Mouse (Mus musculus): ENCODE results near the gene Tmtc1. TPM values are rescaled to one million over a fixed set of nuclear protein-coding genes. Genes with fewer than 3 reads are reported as not detected.

Gene Tmtc1
- polyA plus RNA-seq, 1 experiment: not detected

GRCm38 (mm10) chr6:148242304-148242703, 201.9 kb downstream of the Tmtc1 start:
- TF ChIP-seq CTCF (IDR thresholded peaks at IDR 0.05; ENCODE audit: low read depth, low read length) (no peak), POLR2A (IDR thresholded peaks at IDR 0.05; ENCODE audit: borderline replicate concordance, low read depth, low read length) (no peak)
- Histone ChIP-seq H3K4me3 (ENCODE audit: insufficient read depth, low read length) (no peak overlapping the region), H3K4me1 (ENCODE audit: control insufficient read depth, insufficient read depth, low read length) (no peaks in the 10 kb centered on the region), H3K27ac (ENCODE audit: insufficient read depth, low read depth, low read length) (no peak overlapping the region)

- no peak overlapping the region for H3K27ac ChIP-seq (ENCODE audit: insufficient read depth, low read depth, low read length)
- no peak overlapping the region for H3K4me3 ChIP-seq (ENCODE audit: insufficient read depth, low read length)
- no peaks in the 10 kb centered on the region for H3K4me1 ChIP-seq (ENCODE audit: control insufficient read depth, insufficient read depth, low read length)
- TF ChIP-seq POLR2A (IDR thresholded peaks at IDR 0.05; ENCODE audit: borderline replicate concordance, low read depth, low read length): no peak
- no peak for TF ChIP-seq CTCF (IDR thresholded peaks at IDR 0.05; ENCODE audit: low read depth, low read length)
Measured at GRCm38 (mm10) chr6:148241685-148242084, 202.5 kb downstream of the Tmtc1 start.

GRCm38 (mm10) chr6:148239311-148239710, 204.9 kb downstream of the Tmtc1 start:
- H3K4me1 ChIP-seq (ENCODE audit: control insufficient read depth, insufficient read depth, low read length): no peaks in the 10 kb centered on the region
- H3K27ac ChIP-seq (ENCODE audit: insufficient read depth, low read depth, low read length): no peak overlapping the region
- H3K4me3 ChIP-seq (ENCODE audit: insufficient read depth, low read length): no peak overlapping the region
- TF ChIP-seq CTCF (IDR thresholded peaks at IDR 0.05; ENCODE audit: low read depth, low read length) (no peak), POLR2A (IDR thresholded peaks at IDR 0.05; ENCODE audit: borderline replicate concordance, low read depth, low read length) (no peak)

- TF ChIP-seq POLR2A (IDR thresholded peaks at IDR 0.05; ENCODE audit: borderline replicate concordance, low read depth, low read length) (no peak), CTCF (IDR thresholded peaks at IDR 0.05; ENCODE audit: low read depth, low read length) (no peak)
- no peaks in the 10 kb centered on the region for H3K4me1 ChIP-seq (ENCODE audit: control insufficient read depth, insufficient read depth, low read length)
Measured at GRCm38 (mm10) chr6:148237453-148237852, 206.7 kb downstream of the Tmtc1 start.

GRCm38 (mm10) chr6:148234105-148234828, 209.9 kb downstream of the Tmtc1 start:
- Histone ChIP-seq H3K4me1 (ENCODE audit: control insufficient read depth, insufficient read depth, low read length) (no peaks in the 10 kb centered on the region), H3K4me3 (ENCODE audit: insufficient read depth, low read length) (no peak overlapping the region), H3K27ac (ENCODE audit: insufficient read depth, low read depth, low read length) (no peak overlapping the region)
- TF ChIP-seq POLR2A (IDR thresholded peaks at IDR 0.05; ENCODE audit: borderline replicate concordance, low read depth, low read length): no peak
- TF ChIP-seq CTCF (IDR thresholded peaks at IDR 0.05; ENCODE audit: low read depth, low read length): no peak

More at GRCm38 (mm10) chr6:148237453-148237852, 206.7 kb downstream of the Tmtc1 start:
- no peak overlapping the region for H3K4me3 ChIP-seq (ENCODE audit: insufficient read depth, low read length)
- no peak overlapping the region for H3K27ac ChIP-seq (ENCODE audit: insufficient read depth, low read depth, low read length)

GRCm38 (mm10) chr6:148227542-148227941, 216.6 kb downstream of the Tmtc1 start:
- TF ChIP-seq POLR2A (IDR thresholded peaks at IDR 0.05; ENCODE audit: borderline replicate concordance, low read depth, low read length): no peak
- no peak for TF ChIP-seq CTCF (IDR thresholded peaks at IDR 0.05; ENCODE audit: low read depth, low read length)
- peaks cover 3% of the 10 kb centered on the region; the same call in 1 of the 2 replicates for H3K4me1 ChIP-seq (ENCODE audit: control insufficient read depth, insufficient read depth, low read length)
- H3K4me3 ChIP-seq (ENCODE audit: insufficient read depth, low read length): no peak overlapping the region
- H3K27ac ChIP-seq (ENCODE audit: insufficient read depth, low read depth, low read length): no peak overlapping the region

- TF ChIP-seq POLR2A (IDR thresholded peaks at IDR 0.05; ENCODE audit: borderline replicate concordance, low read depth, low read length): no peak
- TF ChIP-seq CTCF (IDR thresholded peaks at IDR 0.05; ENCODE audit: low read depth, low read length): no peak
- Histone ChIP-seq H3K4me3 (ENCODE audit: insufficient read depth, low read length) (no peak overlapping the region), H3K4me1 (ENCODE audit: control insufficient read depth, insufficient read depth, low read length) (peaks cover 3% of the 10 kb centered on the region; the same call in 1 of the 2 replicates), H3K27ac (ENCODE audit: insufficient read depth, low read depth, low read length) (no peak overlapping the region)
Measured at GRCm38 (mm10) chr6:148222686-148223085, 221.5 kb downstream of the Tmtc1 start.

GRCm38 (mm10) chr6:148218235-148219076, 225.7 kb downstream of the Tmtc1 start:
- Histone ChIP-seq H3K4me3 (ENCODE audit: insufficient read depth, low read length) (no peak overlapping the region), H3K4me1 (ENCODE audit: control insufficient read depth, insufficient read depth, low read length) (peaks cover 5% of the 10 kb centered on the region; the same call in 1 of the 2 replicates), H3K27ac (ENCODE audit: insufficient read depth, low read depth, low read length) (no peak overlapping the region)
- TF ChIP-seq POLR2A (IDR thresholded peaks at IDR 0.05; ENCODE audit: borderline replicate concordance, low read depth, low read length) (no peak), CTCF (IDR thresholded peaks at IDR 0.05; ENCODE audit: low read depth, low read length) (no peak)

GRCm38 (mm10) chr6:148216752-148217151, 227.4 kb downstream of the Tmtc1 start:
- H3K4me3 ChIP-seq (ENCODE audit: insufficient read depth, low read length): no peak overlapping the region
- no peak for TF ChIP-seq CTCF (IDR thresholded peaks at IDR 0.05; ENCODE audit: low read depth, low read length)
- no peak for TF ChIP-seq POLR2A (IDR thresholded peaks at IDR 0.05; ENCODE audit: borderline replicate concordance, low read depth, low read length)
- H3K4me1 ChIP-seq (ENCODE audit: control insufficient read depth, insufficient read depth, low read length): peaks cover 4% of the 10 kb centered on the region
- H3K27ac ChIP-seq (ENCODE audit: insufficient read depth, low read depth, low read length): no peak overlapping the region

GRCm38 (mm10) chr6:148214765-148215164, 229.4 kb downstream of the Tmtc1 start:
- H3K4me3 ChIP-seq (ENCODE audit: insufficient read depth, low read length): no peak overlapping the region
- TF ChIP-seq POLR2A (IDR thresholded peaks at IDR 0.05; ENCODE audit: borderline replicate concordance, low read depth, low read length) (no peak), CTCF (IDR thresholded peaks at IDR 0.05; ENCODE audit: low read depth, low read length) (no peak)
- H3K4me1 ChIP-seq (ENCODE audit: control insufficient read depth, insufficient read depth, low read length): peaks cover 4% of the 10 kb centered on the region
- H3K27ac ChIP-seq (ENCODE audit: insufficient read depth, low read depth, low read length): no peak overlapping the region

Measured in bone marrow macrophage, adult 2 months (primary cell).